Mouse (Mus musculus) neural tube, embryonic 13.5 days (tissue): ENCODE data around the gene Aftph. TPM values are rescaled to one million over a fixed set of nuclear protein-coding genes. Genes with fewer than 3 reads are reported as not detected.

Source experiments
- ATAC-seq: fragments of 200-750 bp; cut with Nextera tagmentation; 2 replicates; pipeline ENCODE4 v1.8.0; 2017; ENCODE audit warnings: low read depth, mild to moderate bottlenecking, moderate TSS enrichment, moderate library complexity
- H3K27ac ChIP-seq: fragments of 300-500 bp; sonication (generic); replicated peaks from 2 replicates; pipeline ENCODE4 v1.5.1; 2015; ENCODE audit warnings: moderate library complexity, mild to moderate bottlenecking, inconsistent platforms
- H3K27me3 ChIP-seq: fragments of 300-500 bp; sonication (generic); 2 replicates; pipeline ENCODE4 v1.6.1; 2015; ENCODE audit warnings: mild to moderate bottlenecking, inconsistent platforms
- H3K36me3 ChIP-seq: fragments of 300-500 bp; sonication (generic); 2 replicates; pipeline ENCODE4 v1.6.1; 2015; ENCODE audit warnings: mild to moderate bottlenecking, inconsistent platforms
- H3K4me1 ChIP-seq: fragments of 300-500 bp; sonication (generic); replicated peaks from 2 replicates; pipeline ENCODE4 v1.6.1; 2015; ENCODE audit warnings: inconsistent platforms
- H3K4me2 ChIP-seq: fragments of 300-500 bp; sonication (generic); 2 replicates; pipeline ENCODE4 v1.6.1; 2015; ENCODE audit warnings: inconsistent platforms, mild to moderate bottlenecking, moderate library complexity
- H3K4me3 ChIP-seq: fragments of 300-500 bp; sonication (generic); 2 replicates; pipeline ENCODE4 v1.5.1; 2015; ENCODE audit warnings: mild to moderate bottlenecking, inconsistent platforms
- H3K9ac ChIP-seq: fragments of 300-500 bp; sonication (generic); 2 replicates; pipeline ENCODE4 v1.6.1; 2015; ENCODE audit warnings: moderate library complexity, mild to moderate bottlenecking, inconsistent platforms
- H3K9me3 ChIP-seq: fragments of 300-500 bp; sonication (generic); 2 replicates; pipeline ENCODE4 v1.6.1; 2016; ENCODE audit warnings: inconsistent platforms
- WGBS: fragments of 180-500 bp; shearing (Covaris S2); methylation state at CpG from one replicate; pipeline ENCODE4 v1.1.7; 2015; 5-methylcytosine and 5-hydroxymethylcytosine counted together
- polyA plus RNA-seq: library from polyadenylated mRNA; unstranded; fragments of >200 nt; fragmentation: Nextera tagmentation; extraction: Ambion mirVana; gene quantifications from 2 replicates; pipeline ENCODE4 v1.2.1, GENCODE M21; 2015

Aftph gene
- polyA plus RNA-seq, 1 experiment from 2014 or later = 38.3 TPM

DNA sequence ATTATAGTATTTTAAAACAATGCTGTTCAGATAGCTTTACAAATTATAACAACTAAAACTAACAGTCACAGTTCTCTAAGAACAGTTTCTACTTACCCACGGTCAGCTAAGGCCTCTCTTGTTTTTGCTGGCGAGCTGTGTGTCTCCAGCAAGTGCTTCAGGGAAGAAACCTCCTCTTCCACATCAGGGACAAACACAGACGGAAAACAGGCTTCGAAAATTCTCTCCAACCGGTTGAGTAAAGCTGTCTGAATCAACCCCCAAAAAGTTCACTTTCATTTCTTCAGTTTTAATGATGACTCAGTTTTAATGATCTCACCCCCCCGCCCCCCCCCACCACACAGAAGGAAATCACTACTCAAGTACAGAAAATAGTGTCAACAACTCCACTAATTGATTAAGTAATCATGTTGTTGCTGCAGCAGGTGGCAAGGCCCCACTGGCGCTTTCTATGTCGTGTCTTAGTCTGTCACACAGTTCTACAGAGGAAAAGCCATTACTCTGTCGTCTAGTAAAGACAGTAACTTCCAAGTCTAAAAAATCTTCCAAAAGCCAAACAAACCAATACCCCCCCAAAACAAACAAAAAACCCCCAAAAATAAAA lies 29.2 kb downstream of the Aftph start:
- Histone ChIP-seq H3K27ac (no peak overlapping the region), H3K4me1 (no peaks in the 10 kb centered on the region), H3K27me3 (no peaks in the 10 kb centered on the region), H3K4me3 (no peak overlapping the region), H3K9ac (no peak overlapping the region), H3K4me2 (no peak overlapping the region), H3K36me3 (peaks cover 8% of the 10 kb centered on the region; the same call in 1 of the 2 replicates), H3K9me3 (no peaks in the 10 kb centered on the region)
- 76% methylated on average over 9 of the region's 9 CpGs for WGBS
- ATAC-seq = no peak

DNA sequence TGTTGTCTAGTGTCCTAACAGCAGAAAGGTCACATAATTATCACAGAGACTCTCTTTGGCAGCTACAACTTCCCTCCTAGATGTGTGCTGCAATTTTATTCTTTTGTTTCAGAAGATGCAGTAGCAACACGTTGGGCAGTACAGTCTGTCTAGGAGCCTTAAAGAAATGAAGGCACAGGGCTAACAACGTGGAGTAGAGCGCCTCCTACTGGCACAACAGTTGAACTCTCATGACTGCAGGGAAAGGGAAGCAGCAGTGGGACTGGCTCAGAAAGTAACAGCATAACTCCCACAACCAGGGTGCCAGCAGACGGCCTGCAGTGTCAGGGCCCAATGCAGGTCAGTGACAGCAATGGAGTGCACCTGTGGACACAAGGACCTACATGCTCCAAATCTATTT lies 50.4 kb downstream of the Aftph start:
- no peak overlapping the region for H3K4me3 ChIP-seq
- H3K27me3 ChIP-seq = no peaks in the 10 kb centered on the region
- H3K27ac ChIP-seq = no peak overlapping the region
- H3K4me1 ChIP-seq = no peaks in the 10 kb centered on the region
- no peak overlapping the region for H3K4me2 ChIP-seq
- no peak overlapping the region for H3K9ac ChIP-seq
- 4% methylated on average over 4 of the region's 4 CpGs for WGBS
- peaks cover 17% of the 10 kb centered on the region for H3K36me3 ChIP-seq
- H3K9me3 ChIP-seq = no peaks in the 10 kb centered on the region
- ATAC-seq = peak; percentile 89

DNA sequence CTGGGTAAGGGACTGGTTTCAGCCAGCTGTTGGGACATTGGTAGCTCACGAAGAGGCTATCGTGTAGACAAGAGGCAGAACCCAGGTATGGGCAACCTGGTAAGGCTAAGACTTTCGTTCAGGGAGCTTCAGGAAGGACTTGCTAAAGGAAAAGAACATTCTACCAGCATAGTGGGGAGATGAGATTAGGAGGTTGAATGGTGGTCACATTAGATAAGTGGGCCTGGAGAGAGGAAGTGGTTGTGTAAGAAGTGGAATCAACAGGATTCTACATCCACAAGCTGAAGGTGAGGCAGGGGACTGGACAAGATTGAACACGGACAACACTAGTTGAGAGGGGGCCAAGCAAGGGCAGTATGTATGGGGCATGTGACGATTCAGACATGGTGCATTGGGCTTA lies 59.7 kb downstream of the Aftph start:
- no peaks in the 10 kb centered on the region for H3K27me3 ChIP-seq
- H3K4me1 ChIP-seq = no peaks in the 10 kb centered on the region
- H3K36me3 ChIP-seq = peaks cover 16% of the 10 kb centered on the region
- WGBS = 92% methylated on average over 5 of the region's 5 CpGs
- no peak overlapping the region for H3K9ac ChIP-seq
- H3K9me3 ChIP-seq = no peaks in the 10 kb centered on the region
- H3K27ac ChIP-seq = no peak overlapping the region
- H3K4me3 ChIP-seq = no peak overlapping the region
- no peak for ATAC-seq
- no peak overlapping the region for H3K4me2 ChIP-seq

- no peaks in the 10 kb centered on the region for H3K4me1 ChIP-seq
- no peak overlapping the region for H3K4me2 ChIP-seq
- no peaks in the 10 kb centered on the region for H3K9me3 ChIP-seq
- WGBS = 87% methylated on average over 5 of the region's 5 CpGs
- H3K27me3 ChIP-seq = no peaks in the 10 kb centered on the region
- no peak overlapping the region for H3K27ac ChIP-seq
- H3K9ac ChIP-seq = no peak overlapping the region
- H3K4me3 ChIP-seq = no peak overlapping the region
- no peak for ATAC-seq
- H3K36me3 ChIP-seq = peaks cover 12% of the 10 kb centered on the region
Observed at GRCm38 (mm10) chr11:20680781-20681180, 60.6 kb downstream of the Aftph start.

DNA sequence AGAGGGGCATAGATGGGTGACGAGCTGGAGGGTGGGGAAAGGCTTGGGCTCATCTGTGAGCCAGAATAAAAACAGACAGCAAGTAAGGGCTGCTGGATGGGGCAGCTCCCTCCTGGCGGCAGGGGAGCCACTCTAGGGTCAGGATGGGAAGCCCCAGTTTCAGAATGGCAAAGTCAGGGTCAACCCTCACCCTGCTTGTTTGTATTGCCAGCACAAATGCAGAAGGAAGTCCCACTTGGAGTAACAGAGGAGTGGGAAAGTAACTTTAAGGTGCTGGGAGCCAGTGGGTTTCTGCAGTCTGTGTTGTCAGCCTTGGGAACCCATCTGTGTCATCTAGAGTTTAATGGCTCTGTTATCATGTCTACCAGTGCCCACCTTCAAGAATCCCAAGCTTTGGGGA lies 62.0 kb downstream of the Aftph start:
- Histone ChIP-seq H3K4me3 (no peak overlapping the region), H3K27me3 (no peaks in the 10 kb centered on the region), H3K4me2 (no peak overlapping the region), H3K9ac (no peak overlapping the region), H3K9me3 (no peaks in the 10 kb centered on the region), H3K4me1 (no peaks in the 10 kb centered on the region), H3K27ac (no peak overlapping the region), H3K36me3 (peaks cover 4% of the 10 kb centered on the region)
- 84% methylated on average over 2 of the region's 2 CpGs for WGBS
- ATAC-seq = no peak

DNA sequence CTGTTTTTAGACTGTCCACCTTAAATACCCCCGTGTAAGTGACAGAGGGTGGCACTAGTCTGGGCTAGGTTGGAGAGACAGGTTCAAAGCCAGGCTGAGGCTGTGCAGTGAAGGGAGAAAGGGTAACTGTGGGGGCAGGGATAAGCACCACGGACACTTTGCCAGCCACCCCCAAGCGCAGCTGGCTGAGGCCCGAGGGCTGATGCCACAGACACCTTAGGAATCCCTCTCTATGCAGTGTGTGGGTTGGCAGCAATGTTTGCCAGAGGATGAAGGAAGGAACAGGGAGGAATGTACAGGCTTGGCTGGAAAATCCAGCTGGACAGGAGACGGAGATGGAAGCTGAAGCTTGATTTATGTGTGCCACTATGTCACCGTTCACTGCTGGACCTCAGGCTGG lies 68.9 kb downstream of the Aftph start:
- 81% methylated on average over 6 of the region's 6 CpGs for WGBS
- no peak overlapping the region for H3K4me3 ChIP-seq
- H3K4me1 ChIP-seq = no peaks in the 10 kb centered on the region
- H3K9me3 ChIP-seq = no peaks in the 10 kb centered on the region
- H3K36me3 ChIP-seq = no peaks in the 10 kb centered on the region
- no peak overlapping the region for H3K27ac ChIP-seq
- H3K9ac ChIP-seq = no peak overlapping the region
- no peak for ATAC-seq
- H3K27me3 ChIP-seq = no peaks in the 10 kb centered on the region
- H3K4me2 ChIP-seq = no peak overlapping the region

GRCm38 (mm10) chr11:20671789-20672392 lies 69.5 kb downstream of the Aftph start:
- H3K4me1 ChIP-seq = no peaks in the 10 kb centered on the region
- no peak; the same call in 1 of the 2 replicates for ATAC-seq
- WGBS = 55% methylated on average over 6 of the region's 6 CpGs
- no peaks in the 10 kb centered on the region for H3K9me3 ChIP-seq
- no peak overlapping the region for H3K4me3 ChIP-seq
- no peak overlapping the region for H3K27ac ChIP-seq
- no peaks in the 10 kb centered on the region for H3K36me3 ChIP-seq
- no peak overlapping the region for H3K9ac ChIP-seq
- no peaks in the 10 kb centered on the region for H3K27me3 ChIP-seq
- H3K4me2 ChIP-seq = no peak overlapping the region

DNA sequence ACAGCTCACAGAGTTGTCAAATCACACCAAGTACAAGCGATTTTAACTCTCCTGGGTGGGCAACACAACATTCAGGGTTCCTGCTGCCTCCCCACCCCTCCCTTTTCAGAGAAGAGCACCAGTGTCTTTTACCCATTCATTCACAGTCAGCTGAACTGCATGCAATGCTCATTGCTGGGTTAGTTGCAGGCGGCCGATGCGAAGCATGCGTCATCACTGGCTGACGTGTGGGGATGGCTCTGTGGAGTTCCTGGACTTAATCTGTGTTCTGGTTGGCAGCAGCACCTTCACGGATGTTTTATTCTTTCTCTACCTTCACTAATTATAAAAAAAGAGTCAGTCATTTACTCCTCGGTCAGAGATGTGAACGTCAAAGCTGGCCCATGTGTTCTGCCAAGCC lies 76.5 kb downstream of the Aftph start:
- Histone ChIP-seq H3K36me3 (no peaks in the 10 kb centered on the region), H3K4me2 (no peak overlapping the region), H3K27me3 (no peaks in the 10 kb centered on the region), H3K4me1 (peaks cover 16% of the 10 kb centered on the region), H3K9me3 (no peaks in the 10 kb centered on the region), H3K27ac (no peak overlapping the region), H3K4me3 (no peak overlapping the region), H3K9ac (no peak overlapping the region)
- 53% methylated on average over 9 of the region's 9 CpGs for WGBS
- no peak for ATAC-seq

DNA sequence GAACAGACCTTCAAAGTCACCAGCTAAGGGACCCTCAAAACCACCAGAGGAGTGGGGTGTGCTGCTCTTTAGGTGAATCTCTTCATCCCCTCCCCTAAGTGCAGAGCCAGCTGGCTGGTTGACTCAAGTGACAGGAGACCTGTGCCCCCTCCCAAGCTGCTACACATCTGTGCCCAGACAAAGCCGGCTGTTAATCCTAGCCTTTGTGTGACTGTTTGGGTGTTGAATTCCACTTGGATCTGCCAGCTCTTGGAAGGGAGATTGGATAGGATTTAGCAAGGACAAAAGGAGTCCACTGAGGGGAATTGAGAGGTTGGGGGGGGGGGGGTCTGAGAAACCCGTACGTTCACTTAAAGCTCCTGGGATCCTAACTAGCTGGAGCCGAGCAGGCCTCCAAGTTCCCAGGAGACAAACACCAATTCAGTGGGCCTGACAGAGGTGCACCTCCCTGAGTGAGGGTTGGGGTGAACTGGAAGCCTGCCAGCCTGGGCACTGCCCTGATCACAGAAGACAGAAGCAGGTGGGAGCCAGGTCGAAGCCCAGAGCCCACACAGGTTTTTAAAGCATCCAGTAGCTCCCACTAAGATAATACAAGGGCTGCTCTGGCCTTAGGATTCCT lies 77.7 kb downstream of the Aftph start:
- Histone ChIP-seq H3K27me3 (no peaks in the 10 kb centered on the region), H3K4me1 (peaks cover 16% of the 10 kb centered on the region), H3K9me3 (no peaks in the 10 kb centered on the region), H3K36me3 (no peaks in the 10 kb centered on the region), H3K9ac (0 out of 2 replicates have a peak overlapping the region, but pooled peaks have one; percentile 31), H3K27ac (peak overlapping the region; percentile 49; the same call in 1 of the 2 replicates), H3K4me3 (no peak overlapping the region), H3K4me2 (no peak overlapping the region)
- WGBS = 27% methylated on average over 5 of the region's 5 CpGs
- ATAC-seq = no peak

- 68% methylated on average over 7 of the region's 7 CpGs for WGBS
- Histone ChIP-seq H3K36me3 (no peaks in the 10 kb centered on the region), H3K9ac (no peak overlapping the region), H3K4me1 (peaks cover 16% of the 10 kb centered on the region), H3K27me3 (no peaks in the 10 kb centered on the region), H3K4me3 (no peak overlapping the region), H3K4me2 (no peak overlapping the region), H3K9me3 (no peaks in the 10 kb centered on the region), H3K27ac (no peak overlapping the region)
- ATAC-seq = no peak
Observed at GRCm38 (mm10) chr11:20662811-20663210, 78.6 kb downstream of the Aftph start.

DNA sequence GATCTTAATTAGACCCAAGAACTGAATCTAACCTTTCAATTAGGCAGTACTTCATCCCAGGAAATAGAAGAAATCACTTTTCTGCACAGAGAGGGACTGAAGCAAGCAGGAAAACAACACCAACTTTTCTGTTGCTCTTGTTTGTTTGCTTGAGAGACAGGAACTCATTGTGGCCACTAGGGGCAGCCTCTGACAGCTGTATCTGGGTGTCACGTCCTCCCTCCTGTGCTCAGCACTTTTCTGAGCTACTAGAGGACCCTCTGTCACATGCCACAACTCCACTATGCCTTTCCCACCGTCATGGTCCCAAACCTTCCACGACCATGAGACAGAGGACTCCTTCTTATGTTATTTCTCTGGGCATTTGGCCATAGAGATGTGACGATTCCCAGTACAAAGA lies 79.7 kb downstream of the Aftph start:
- H3K9me3 ChIP-seq = no peaks in the 10 kb centered on the region
- H3K27ac ChIP-seq = no peak overlapping the region
- peaks cover 26% of the 10 kb centered on the region for H3K4me1 ChIP-seq
- H3K9ac ChIP-seq = no peak overlapping the region
- H3K4me2 ChIP-seq = no peak overlapping the region
- no peak for ATAC-seq
- WGBS = 41% methylated on average over 4 of the region's 4 CpGs
- H3K36me3 ChIP-seq = no peaks in the 10 kb centered on the region
- H3K27me3 ChIP-seq = no peaks in the 10 kb centered on the region
- no peak overlapping the region for H3K4me3 ChIP-seq

- no peaks in the 10 kb centered on the region for H3K36me3 ChIP-seq
- no peaks in the 10 kb centered on the region for H3K27me3 ChIP-seq
- no peak for ATAC-seq
- H3K9ac ChIP-seq = no peak overlapping the region
- peaks cover 36% of the 10 kb centered on the region for H3K4me1 ChIP-seq
- 90% methylated on average over 14 of the region's 14 CpGs for WGBS
- H3K9me3 ChIP-seq = no peaks in the 10 kb centered on the region
- H3K4me3 ChIP-seq = no peak overlapping the region
- H3K4me2 ChIP-seq = no peak overlapping the region
- H3K27ac ChIP-seq = no peak overlapping the region
Observed at GRCm38 (mm10) chr11:20660111-20661097, 81.0 kb downstream of the Aftph start.
